Mouse (Mus musculus) CH12.LX (cell line): ENCODE measurements around the gene Atp1a4.

ENCODE experiments used
- CTCF ChIP-seq, 2 experiments: IDR thresholded peaks in 1 of 2; conservative IDR thresholded peaks in 1 of 2; 2 replicates each; pipeline ENCODE4 v1.5.1; 2011 to 2012; ENCODE audit warnings: low read depth in 2 of 2, low read length in 2 of 2, improper control_type of control experiment in 1 of 2, inconsistent platforms in 1 of 2, mild to moderate bottlenecking in 1 of 2, moderate library complexity in 1 of 2
- EP300 ChIP-seq: IDR thresholded peaks from 2 replicates; pipeline ENCODE4 v1.6.1; 2011; ENCODE audit warnings: low read length, improper control_type of control experiment
- MAFK ChIP-seq: IDR thresholded peaks from 2 replicates; pipeline ENCODE4 v1.6.1; 2011; ENCODE audit warnings: low read length, improper control_type of control experiment; ENCODE audit not compliant: insufficient replicate concordance
- MEF2A ChIP-seq: IDR thresholded peaks from 2 replicates; pipeline ENCODE4 v1.6.1; 2014; ENCODE audit warnings: low read depth, mild to moderate bottlenecking, inconsistent platforms, low read length, improper control_type of control experiment, borderline replicate concordance
- MXI1 ChIP-seq: IDR thresholded peaks from 2 replicates; pipeline ENCODE4 v1.6.1; 2011; ENCODE audit warnings: mild to moderate bottlenecking, low read depth, low read length, improper control_type of control experiment
- POLR2A ChIP-seq: IDR thresholded peaks from 2 replicates; pipeline ENCODE4 v1.6.1; 2011; ENCODE audit warnings: low read depth, mild to moderate bottlenecking, improper control_type of control experiment, low read length
- SMC3 ChIP-seq: IDR thresholded peaks from 2 replicates; pipeline ENCODE4 v1.6.1; 2011; ENCODE audit warnings: low read depth, low read length, improper control_type of control experiment
- TBP ChIP-seq: conservative IDR thresholded peaks from 2 replicates; pipeline ENCODE4 v1.6.1; 2011; ENCODE audit warnings: low read depth, low read length, improper control_type of control experiment
- ZNF384 ChIP-seq: IDR thresholded peaks from 2 replicates; pipeline ENCODE4 v1.6.1; 2012; ENCODE audit warnings: low read depth, low read length, improper control_type of control experiment, inconsistent platforms

DNA sequence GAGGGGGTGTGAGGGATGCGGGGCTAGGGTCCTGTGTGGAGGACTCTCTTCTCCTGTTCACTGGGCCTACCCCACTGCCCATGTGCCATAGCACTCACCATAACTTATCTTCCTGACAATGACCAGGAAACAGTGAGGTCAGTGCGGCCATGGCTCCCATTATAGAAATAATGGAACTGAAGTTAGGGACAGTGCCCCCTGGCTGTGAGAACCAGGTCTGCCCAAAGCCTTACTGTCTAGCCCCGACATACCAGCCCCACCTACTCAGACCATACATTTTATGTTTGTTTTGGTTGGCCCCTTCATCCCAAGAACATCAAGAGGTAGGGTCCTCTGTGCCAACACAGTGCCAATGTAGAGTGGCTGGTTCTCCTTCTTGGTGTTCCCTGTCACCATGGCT lies 47.4 kb upstream of the Atp1a4 start:
- TF ChIP-seq EP300, result no peak
- TF ChIP-seq MEF2A, result no peak
- no peak for TF ChIP-seq TBP
- no peak for TF ChIP-seq POLR2A
- TF ChIP-seq MXI1, result no peak
- peak; percentile 55 for TF ChIP-seq SMC3
- TF ChIP-seq MAFK, result no peak
- TF ChIP-seq ZNF384, result no peak
- TF ChIP-seq CTCF (conservative IDR thresholded peaks at IDR 0.05 in 1 of 2, IDR thresholded peaks at IDR 0.05 in 1 of 2; ENCODE audit: low read depth in 2 of 2, low read length in 2 of 2), result peak; percentile 21 to 66; a peak in 2 of 4 replicates
